Mouse (Mus musculus): ENCODE data around the gene Chst4.

- TF ChIP-seq EP300 (IDR thresholded peaks at IDR 0.05; ENCODE audit: low read depth), result no peak
- TF ChIP-seq CTCF (IDR thresholded peaks at IDR 0.05; ENCODE audit: low read depth), result no peak
These were observed at the start of gene Chst4 for GRCm38 (mm10) chr8:110039659-110040058.
